Mouse (Mus musculus) stomach, postnatal 0 days (tissue): ENCODE measurements around the gene Slco2b1.

Experiments
- CTCF ChIP-seq: IDR thresholded peaks from 2 replicates; pipeline ENCODE4 v1.5.1; 2016; ENCODE audit warnings: antibody characterized with exemption, low read depth, mild to moderate bottlenecking, moderate library complexity
- EP300 ChIP-seq: optimal IDR thresholded peaks from 2 replicates; pipeline ENCODE3; 2016; ENCODE audit warnings: antibody characterized with exemption

- TF ChIP-seq CTCF (no peak), EP300 (no peak)
Measured at GRCm38 (mm10) chr7:99661571-99662230, 49.4 kb downstream of the Slco2b1 start.
